Mouse (Mus musculus) midbrain, embryonic 10.5 days (tissue): ENCODE results near the gene Prss1. TPM values are rescaled to one million over a fixed set of nuclear protein-coding genes. Genes with fewer than 3 reads are reported as not detected.
"Not testable (repeated sequence)": the region's sequence is repeated elsewhere in the genome, so short reads cannot be mapped to it uniquely, and the experiment has no call there.

Experiments
- DNase-seq: peaks from one replicate; pipeline ENCODE4 v3.0.0-alpha.2; 2017; ENCODE audit warnings: low spot score
- H3K27ac ChIP-seq: fragments of 300-500 bp; sonication (generic); replicated peaks from 2 replicates; pipeline ENCODE4 v1.5.1; 2016; ENCODE audit warnings: mild to moderate bottlenecking
- H3K27me3 ChIP-seq: fragments of 300-500 bp; sonication (generic); 2 replicates; pipeline ENCODE4 v1.6.1; 2016; ENCODE audit warnings: low read depth, mild to moderate bottlenecking; ENCODE audit not compliant: poor library complexity, severe bottlenecking
- H3K36me3 ChIP-seq: fragments of 300-500 bp; sonication (generic); 2 replicates; pipeline ENCODE4 v1.6.1; 2016; ENCODE audit warnings: mild to moderate bottlenecking, moderate library complexity
- H3K4me1 ChIP-seq: fragments of 300-500 bp; sonication (generic); 2 replicates; pipeline ENCODE4 v1.6.1; 2016
- H3K4me3 ChIP-seq: fragments of 300-500 bp; sonication (generic); 2 replicates; pipeline ENCODE4 v1.5.1; 2016; ENCODE audit warnings: mild to moderate bottlenecking, moderate library complexity
- H3K9me3 ChIP-seq: fragments of 300-500 bp; sonication (generic); replicated peaks from 2 replicates; pipeline ENCODE4 v1.6.1; 2016; ENCODE audit warnings: mild to moderate bottlenecking
- WGBS: fragments of 180-500 bp; shearing (Covaris S2); methylation state at CpG from one replicate; pipeline ENCODE4 v1.1.7; 2016; 5-methylcytosine and 5-hydroxymethylcytosine counted together
- polyA plus RNA-seq: library from polyadenylated mRNA; unstranded; fragments of >200 nt; fragmentation: Nextera tagmentation; extraction: Ambion mirVana; gene quantifications from 2 replicates; pipeline ENCODE4 v1.2.1, GENCODE M21; 2016

The Prss1 gene
- not detected in 2 replicates for polyA plus RNA-seq

DNA sequence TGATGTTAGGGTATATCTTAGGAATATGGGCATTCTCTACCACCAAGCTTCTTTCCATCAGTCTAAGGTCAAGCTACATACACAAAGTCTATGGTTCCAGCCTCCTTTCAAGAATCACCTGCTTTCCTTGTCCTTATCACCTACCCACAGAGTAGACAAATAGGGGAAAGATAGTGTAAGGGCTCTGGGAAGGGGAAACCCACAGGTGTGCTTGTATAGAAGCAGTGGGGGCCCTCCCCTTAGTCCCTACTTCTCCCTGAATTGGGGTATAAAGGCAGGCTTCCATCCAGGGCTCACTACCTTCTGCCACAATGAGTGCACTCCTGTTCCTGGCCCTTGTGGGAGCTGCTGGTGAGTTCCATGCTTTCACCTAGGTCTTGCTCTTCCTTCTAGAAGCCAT lies at the start of gene Prss1:
TSS of gene Prss1 (plus strand) at position 301 of the 400 bp plus-strand sequence.
- H3K4me3 ChIP-seq, H3K27ac ChIP-seq, H3K9me3 ChIP-seq, H3K4me1 ChIP-seq, DNase-seq, H3K36me3 ChIP-seq, H3K27me3 ChIP-seq: not testable (repeated sequence)

DNA sequence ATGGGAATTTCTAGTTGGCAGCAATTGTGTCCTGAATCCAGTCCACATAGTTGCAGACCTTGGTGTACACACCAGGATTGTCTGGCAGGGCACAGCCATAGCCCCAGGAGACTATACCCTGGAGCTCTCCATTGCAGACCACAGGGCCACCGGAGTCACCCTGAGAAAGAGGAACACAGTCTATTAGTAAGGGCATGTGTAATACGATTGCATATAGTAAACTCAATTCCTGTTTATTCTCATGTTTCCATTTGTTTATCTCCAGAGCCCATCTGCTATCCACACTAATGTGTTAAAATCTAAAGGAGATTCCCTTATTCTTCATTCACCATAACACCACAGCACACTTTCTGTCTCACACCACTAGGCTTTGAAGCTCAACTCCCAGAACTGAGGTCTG lies 16.5 kb upstream of the Prss1 start:
- not testable (repeated sequence) for H3K36me3 ChIP-seq, H3K27me3 ChIP-seq, H3K9me3 ChIP-seq, H3K4me1 ChIP-seq, H3K27ac ChIP-seq, H3K4me3 ChIP-seq, DNase-seq
- 86% methylated on average over 2 of the region's 2 CpGs for WGBS

DNA sequence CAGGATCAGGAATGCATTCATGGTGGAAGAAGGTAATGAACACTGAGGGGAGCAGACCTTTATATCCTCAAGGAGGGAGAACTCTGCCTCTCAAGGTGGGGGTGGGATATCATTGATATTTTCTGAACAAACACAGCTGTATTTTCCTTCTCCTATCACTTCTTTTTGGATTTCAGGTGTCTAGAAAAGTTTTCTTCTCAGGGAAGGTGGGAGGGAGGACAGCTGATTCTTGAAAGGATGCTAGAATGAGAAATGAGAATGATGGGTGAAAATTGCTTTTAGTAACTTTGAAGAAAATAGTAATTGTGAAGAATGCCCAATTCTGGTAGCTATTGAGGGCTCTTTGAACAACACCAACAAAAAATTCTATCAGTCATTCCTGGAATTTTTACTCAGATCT lies 12.7 kb upstream of the Prss1 start, which contains the start of gene Gm10334:
TSS of gene Gm10334 (minus strand) at position 101 of the 400 bp plus-strand sequence.
- not testable (repeated sequence) for H3K27me3 ChIP-seq, H3K4me3 ChIP-seq, H3K9me3 ChIP-seq, DNase-seq, H3K36me3 ChIP-seq, H3K4me1 ChIP-seq, H3K27ac ChIP-seq

DNA sequence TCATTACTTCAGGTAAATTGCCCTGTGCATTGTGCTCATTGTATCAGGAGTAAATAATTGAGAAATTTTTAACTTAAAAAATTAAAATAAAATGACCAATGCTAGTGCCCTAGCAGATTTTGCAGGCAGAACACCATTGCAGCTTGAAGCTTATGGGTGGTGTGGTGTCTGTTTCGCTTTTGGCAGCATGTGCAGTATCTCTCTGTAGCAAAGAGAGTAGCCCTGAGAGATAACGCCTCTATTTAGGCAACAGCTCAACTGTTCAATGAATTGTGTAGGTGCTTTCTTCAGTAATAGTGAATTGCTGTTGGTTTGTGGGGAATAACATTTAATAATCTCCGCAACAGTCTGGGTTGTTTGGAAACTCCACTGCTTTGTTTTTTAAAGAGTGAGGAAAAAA lies 40.6 kb downstream of the Prss1 start:
- 84% methylated on average over 3 of the region's 3 CpGs for WGBS
- H3K27ac ChIP-seq: no peak overlapping the region
- H3K4me3 ChIP-seq: no peak overlapping the region
- no peak for DNase-seq
- H3K27me3 ChIP-seq: no peaks in the 10 kb centered on the region
- no peaks in the 10 kb centered on the region for H3K4me1 ChIP-seq
- H3K9me3 ChIP-seq: no peaks in the 10 kb centered on the region
- no peaks in the 10 kb centered on the region for H3K36me3 ChIP-seq

DNA sequence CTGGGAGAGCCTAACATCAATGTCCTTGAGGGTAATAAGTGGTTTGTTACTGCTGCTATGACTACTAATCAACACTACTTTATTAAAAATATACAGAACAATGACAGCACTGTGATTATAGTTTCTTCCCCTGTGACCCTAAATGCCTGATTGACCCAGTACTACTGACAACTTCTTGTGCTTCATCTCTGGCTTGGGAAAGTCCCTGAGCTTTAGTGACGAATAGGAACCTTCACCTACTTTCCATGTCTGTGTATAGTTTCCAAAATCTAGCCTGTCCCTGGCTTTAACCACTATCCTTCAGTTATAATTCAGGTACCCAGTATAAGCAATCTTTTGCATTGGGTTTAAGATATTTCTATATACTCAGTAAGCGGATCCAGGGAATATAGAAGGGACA lies 46.2 kb downstream of the Prss1 start:
- DNase-seq: no peak
- H3K9me3 ChIP-seq: no peaks in the 10 kb centered on the region
- 81% methylated on average over 2 of the region's 2 CpGs for WGBS

DNA sequence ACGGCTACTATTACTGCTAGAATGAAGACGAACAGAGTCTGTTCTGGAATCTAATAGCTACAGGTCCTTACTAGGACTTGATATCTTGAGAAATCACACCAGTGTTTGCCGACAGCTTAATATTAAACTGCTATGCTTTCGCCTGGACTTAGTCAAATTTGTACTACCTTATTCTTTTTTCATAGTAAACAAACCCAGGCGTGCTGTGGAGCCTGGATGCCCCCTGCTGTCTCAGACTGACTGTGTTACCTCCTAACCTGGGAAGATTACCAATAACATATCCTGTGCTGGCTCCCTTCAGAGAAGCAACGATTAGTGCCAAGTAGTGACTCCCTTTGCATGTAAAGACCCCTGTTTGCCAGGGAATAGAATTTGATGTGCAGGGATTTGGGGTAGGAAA lies 46.6 kb downstream of the Prss1 start:
- DNase-seq: no peak
- Histone ChIP-seq H3K9me3 (no peaks in the 10 kb centered on the region), H3K36me3 (no peaks in the 10 kb centered on the region), H3K27me3 (no peaks in the 10 kb centered on the region), H3K4me3 (no peak overlapping the region), H3K4me1 (no peaks in the 10 kb centered on the region), H3K27ac (no peak overlapping the region)
- WGBS: 79% methylated on average over 6 of the region's 6 CpGs

More for the DNA sequence above, 46.2 kb downstream of the Prss1 start:
- H3K36me3 ChIP-seq: no peaks in the 10 kb centered on the region
- no peak overlapping the region for H3K4me3 ChIP-seq
- no peaks in the 10 kb centered on the region for H3K4me1 ChIP-seq
- no peaks in the 10 kb centered on the region for H3K27me3 ChIP-seq
- no peak overlapping the region for H3K27ac ChIP-seq

Other genes starting within 250 kb of the Prss1 start
- gene Try4, start 156.7 kb upstream of the Prss1 start, polyA plus RNA-seq: not detected in 2 replicates
- gene Try5, start 142.1 kb upstream of the Prss1 start, polyA plus RNA-seq: not detected in 2 replicates
- not detected in 2 replicates for gene Try10, start 104.8 kb upstream of the Prss1 start, polyA plus RNA-seq
- not detected in 2 replicates for gene Prss3, start 81.3 kb upstream of the Prss1 start, polyA plus RNA-seq
- not detected in 2 replicates for gene Gm5771, start 66.6 kb upstream of the Prss1 start, polyA plus RNA-seq
- not detected in 2 replicates for gene Gm10334, start 12.8 kb upstream of the Prss1 start, polyA plus RNA-seq
- gene Prss2, start 62.9 kb downstream of the Prss1 start, polyA plus RNA-seq: not detected in 2 replicates
- gene Ephb6, start 146.6 kb downstream of the Prss1 start, polyA plus RNA-seq: 13.9 and 17.0 TPM in 2 replicates
- 0.10 and 0.27 TPM in 2 replicates for gene Trpv6, start 177.5 kb downstream of the Prss1 start, polyA plus RNA-seq
- not detected in 2 replicates for gene Trpv5, start 221.8 kb downstream of the Prss1 start, polyA plus RNA-seq
- not detected in 2 replicates for gene Llcfc1, start 225.5 kb downstream of the Prss1 start, polyA plus RNA-seq
- gene Kel, start 245.4 kb downstream of the Prss1 start, polyA plus RNA-seq: 6.6 and 7.9 TPM in 2 replicates